Mouse (Mus musculus): ENCODE results near the gene Slc30a9. TPM values are rescaled to one million over a fixed set of nuclear protein-coding genes. Genes with fewer than 3 reads are reported as not detected.

Gene Slc30a9
- 100 to 1,000 TPM; 154 to 172 TPM for total RNA-seq (2021)

- intact Hi-C loops (cut with DNase I) = loop anchor here (2.0 kb wide), 1 partner anchor 46 kb away; the partner anchor contains the start of gene Tmem33
- DNase-seq = peak; percentile 94 to 95
These were observed at the start of gene Slc30a9 for GRCm38 (mm10) chr5:67306698-67307521. Gene Slc30a9 (plus strand): TSS chr5:67306955.

- DNase-seq = no peak
- intact Hi-C loops (cut with DNase I) = no loop called here
These were observed 48.3 kb upstream of the Slc30a9 start for GRCm38 (mm10) chr5:67258473-67258872.

- no peak for DNase-seq
- intact Hi-C loops (cut with DNase I) = loop anchor here (2.0 kb wide), 1 partner anchor 47 kb away; the partner anchor contains the start of gene Slc30a9
These were observed 46.6 kb upstream of the Slc30a9 start for GRCm38 (mm10) chr5:67260159-67260530.

GRCm38 (mm10) chr5:67260531-67261371 lies 46.0 kb upstream of the Slc30a9 start, which contains the start of gene Tmem33:
Gene Tmem33 (plus strand): TSS chr5:67260565.
- intact Hi-C loops (cut with DNase I) = loop anchor here (2.0 kb wide), 1 partner anchor 46 kb away; the partner anchor contains the start of gene Slc30a9
- DNase-seq = peak; percentile 89 to 90

- intact Hi-C loops (cut with DNase I) = no loop called here
- no peak for DNase-seq
These were observed 43.8 kb upstream of the Slc30a9 start for GRCm38 (mm10) chr5:67262964-67263363.

GRCm38 (mm10) chr5:67266106-67266505 lies 40.6 kb upstream of the Slc30a9 start:
- DNase-seq = no peak
- intact Hi-C loops (cut with DNase I) = no loop called here

- intact Hi-C loops (cut with DNase I) = no loop called here
- no peak for DNase-seq
These were observed 37.4 kb upstream of the Slc30a9 start for GRCm38 (mm10) chr5:67269309-67269708.

- intact Hi-C loops (cut with DNase I) = no loop called here
- DNase-seq = no peak
These were observed 27.3 kb upstream of the Slc30a9 start for GRCm38 (mm10) chr5:67279407-67279806.

GRCm38 (mm10) chr5:67279840-67280239 lies 26.9 kb upstream of the Slc30a9 start:
- DNase-seq = no peak
- intact Hi-C loops (cut with DNase I) = no loop called here

- intact Hi-C loops (cut with DNase I) = no loop called here
- DNase-seq = no peak
These were observed 26.4 kb upstream of the Slc30a9 start for GRCm38 (mm10) chr5:67280400-67280799.

GRCm38 (mm10) chr5:67295029-67295428 lies 11.7 kb upstream of the Slc30a9 start:
- intact Hi-C loops (cut with DNase I) = no loop called here
- no peak for DNase-seq

- no peak for DNase-seq
- intact Hi-C loops (cut with DNase I) = no loop called here
These were observed 11.1 kb upstream of the Slc30a9 start for GRCm38 (mm10) chr5:67295682-67296081.

- no peak for DNase-seq
- intact Hi-C loops (cut with DNase I) = no loop called here
These were observed 10.6 kb upstream of the Slc30a9 start for GRCm38 (mm10) chr5:67296171-67296570.

GRCm38 (mm10) chr5:67297026-67297813 lies 9.5 kb upstream of the Slc30a9 start:
- no peak for DNase-seq
- intact Hi-C loops (cut with DNase I) = no loop called here

GRCm38 (mm10) chr5:67299847-67300412 lies 6.8 kb upstream of the Slc30a9 start:
- intact Hi-C loops (cut with DNase I) = no loop called here
- no peak for DNase-seq

GRCm38 (mm10) chr5:67300926-67301597 lies 5.7 kb upstream of the Slc30a9 start:
- no peak for DNase-seq
- intact Hi-C loops (cut with DNase I) = no loop called here

GRCm38 (mm10) chr5:67301722-67302331 lies 4.9 kb upstream of the Slc30a9 start:
- intact Hi-C loops (cut with DNase I) = no loop called here
- DNase-seq = no peak

- DNase-seq = no peak
- intact Hi-C loops (cut with DNase I) = no loop called here
These were observed 2.9 kb upstream of the Slc30a9 start for GRCm38 (mm10) chr5:67303816-67304215.

GRCm38 (mm10) chr5:67307659-67308222 lies 986 bp downstream of the Slc30a9 start:
- no peak for DNase-seq
- intact Hi-C loops (cut with DNase I) = loop anchor here (2.0 kb wide), 1 partner anchor 47 kb away; the partner anchor contains the start of gene Tmem33
